Mouse (Mus musculus) liver, embryonic 13.5 days (tissue): ENCODE measurements around the gene Syndig1. TPM values are rescaled to one million over a fixed set of nuclear protein-coding genes. Genes with fewer than 3 reads are reported as not detected.

Source experiments
- ATAC-seq: fragments of 200-750 bp; cut with Nextera tagmentation; 2 replicates; pipeline ENCODE4 v1.8.0; 2017; ENCODE audit warnings: low read depth, mild to moderate bottlenecking, moderate number of reproducible peaks, moderate library complexity
- DNase-seq: peaks from one replicate; pipeline ENCODE4 v3.0.0; 2022
- H3K27ac ChIP-seq: fragments of 300-500 bp; sonication (generic); 2 replicates; pipeline ENCODE4 v1.5.1; 2015; ENCODE audit warnings: moderate library complexity, mild to moderate bottlenecking, inconsistent platforms
- H3K27me3 ChIP-seq: fragments of 300-500 bp; sonication (generic); 2 replicates; pipeline ENCODE4 v1.6.1; 2015; ENCODE audit warnings: mild to moderate bottlenecking, inconsistent platforms
- H3K36me3 ChIP-seq: fragments of 300-500 bp; sonication (generic); 2 replicates; pipeline ENCODE4 v1.6.1; 2015; ENCODE audit warnings: mild to moderate bottlenecking, inconsistent platforms
- H3K4me1 ChIP-seq: fragments of 300-500 bp; sonication (generic); replicated peaks from 2 replicates; pipeline ENCODE4 v1.6.1; 2015; ENCODE audit warnings: inconsistent platforms
- H3K4me2 ChIP-seq: fragments of 300-500 bp; sonication (generic); 2 replicates; pipeline ENCODE4 v1.6.1; 2015; ENCODE audit warnings: inconsistent platforms, mild to moderate bottlenecking, moderate library complexity
- H3K4me3 ChIP-seq: fragments of 300-500 bp; sonication (generic); replicated peaks from 2 replicates; pipeline ENCODE4 v1.5.1; 2015; ENCODE audit warnings: mild to moderate bottlenecking, inconsistent platforms
- H3K9ac ChIP-seq: fragments of 300-500 bp; sonication (generic); 2 replicates; pipeline ENCODE4 v1.6.1; 2015; ENCODE audit warnings: mild to moderate bottlenecking, inconsistent platforms
- H3K9me3 ChIP-seq: fragments of 300-500 bp; sonication (generic); replicated peaks from 2 replicates; pipeline ENCODE4 v1.6.1; 2016; ENCODE audit warnings: inconsistent platforms
- WGBS: fragments of 180-500 bp; shearing (Covaris S2); methylation state at CpG from one replicate; pipeline ENCODE4 v1.1.7; 2015; ENCODE audit not compliant: insufficient replicate concordance; 5-methylcytosine and 5-hydroxymethylcytosine counted together
- polyA plus RNA-seq: library from polyadenylated mRNA; unstranded; fragments of >200 nt; fragmentation: Nextera tagmentation; extraction: Ambion mirVana; gene quantifications from 2 replicates; pipeline ENCODE4 v1.2.1, GENCODE M21; 2015

The Syndig1 gene
- polyA plus RNA-seq, 1 experiment from 2014 or later = 0.50 TPM

GRCm38 (mm10) chr2:150020706-150021105 lies 191.7 kb downstream of the Syndig1 start:
- no peak for ATAC-seq
- 51% methylated on average over 2 of the region's 2 CpGs for WGBS

GRCm38 (mm10) chr2:150023873-150024339 lies 194.9 kb downstream of the Syndig1 start:
- 33% methylated on average over 2 of the region's 2 CpGs for WGBS
- DNase-seq (no peak), ATAC-seq (no peak)
- Histone ChIP-seq H3K4me1 (no peaks in the 10 kb centered on the region), H3K27ac (no peak overlapping the region), H3K4me2 (no peak overlapping the region), H3K9me3 (no peaks in the 10 kb centered on the region), H3K9ac (no peak overlapping the region), H3K27me3 (no peaks in the 10 kb centered on the region), H3K36me3 (no peaks in the 10 kb centered on the region), H3K4me3 (no peak overlapping the region)

More at GRCm38 (mm10) chr2:150020706-150021105, 191.7 kb downstream of the Syndig1 start:
- H3K9me3 ChIP-seq = no peaks in the 10 kb centered on the region
- DNase-seq = no peak
- H3K9ac ChIP-seq = no peak overlapping the region
- H3K27me3 ChIP-seq = no peaks in the 10 kb centered on the region
- no peaks in the 10 kb centered on the region for H3K4me1 ChIP-seq
- no peak overlapping the region for H3K27ac ChIP-seq
- H3K4me2 ChIP-seq = no peak overlapping the region
- no peak overlapping the region for H3K4me3 ChIP-seq
- H3K36me3 ChIP-seq = no peaks in the 10 kb centered on the region

- H3K9ac ChIP-seq = no peak overlapping the region
- no peak overlapping the region for H3K27ac ChIP-seq
- no peak overlapping the region for H3K4me2 ChIP-seq
- H3K27me3 ChIP-seq = no peaks in the 10 kb centered on the region
- no peaks in the 10 kb centered on the region; the same call in 1 of the 2 replicates for H3K9me3 ChIP-seq
- H3K4me1 ChIP-seq = no peaks in the 10 kb centered on the region
- ATAC-seq (no peak), DNase-seq (no peak)
- 72% methylated on average over 7 of the region's 7 CpGs for WGBS
- H3K36me3 ChIP-seq = no peaks in the 10 kb centered on the region
- H3K4me3 ChIP-seq = no peak overlapping the region
These were observed 214.5 kb downstream of the Syndig1 start for GRCm38 (mm10) chr2:150043531-150043930.

Other genes with a start within 250 kb of the Syndig1 start
- gene C530025M09Rik, start 2.0 kb downstream of the Syndig1 start, polyA plus RNA-seq = not detected in 2 replicates